Mouse (Mus musculus): ENCODE measurements around the gene Fam110a.
"Not testable (repeated sequence)": the region's sequence is repeated elsewhere in the genome, so short reads cannot be mapped to it uniquely, and the experiment has no call there.

The Fam110a gene

DNA sequence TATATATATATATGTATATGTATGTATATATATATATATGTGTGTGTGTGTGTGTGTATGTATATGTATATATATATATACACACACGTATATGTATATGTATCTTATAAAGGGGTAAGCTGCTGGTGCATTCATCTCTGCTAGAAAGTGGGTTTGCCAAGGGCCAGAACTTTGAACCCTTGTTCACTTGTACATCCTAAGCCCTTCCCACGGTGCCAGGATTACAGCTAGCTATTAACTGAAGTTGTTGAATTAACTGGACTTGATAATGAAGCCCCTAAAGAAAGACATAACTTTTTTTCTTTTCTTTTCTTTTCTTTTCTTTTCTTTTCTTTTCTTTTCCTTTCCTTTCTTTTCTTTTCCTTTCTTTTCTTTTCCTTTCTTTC is 17.2 kb upstream of the Fam110a start:
- DNase-seq (ENCODE audit: low read depth): not testable (repeated sequence)

- peak; percentile 94 for DNase-seq (ENCODE audit: low read depth)
Measured at GRCm38 (mm10) chr2:151996229-151997189, 16.5 kb upstream of the Fam110a start, which contains the start of gene Slc52a3. Slc52a3 (plus strand) TSS chr2:151996511.

- DNase-seq (ENCODE audit: low read depth): peak; percentile 89
Measured at GRCm38 (mm10) chr2:151994350-151995122, 14.5 kb upstream of the Fam110a start.

DNA sequence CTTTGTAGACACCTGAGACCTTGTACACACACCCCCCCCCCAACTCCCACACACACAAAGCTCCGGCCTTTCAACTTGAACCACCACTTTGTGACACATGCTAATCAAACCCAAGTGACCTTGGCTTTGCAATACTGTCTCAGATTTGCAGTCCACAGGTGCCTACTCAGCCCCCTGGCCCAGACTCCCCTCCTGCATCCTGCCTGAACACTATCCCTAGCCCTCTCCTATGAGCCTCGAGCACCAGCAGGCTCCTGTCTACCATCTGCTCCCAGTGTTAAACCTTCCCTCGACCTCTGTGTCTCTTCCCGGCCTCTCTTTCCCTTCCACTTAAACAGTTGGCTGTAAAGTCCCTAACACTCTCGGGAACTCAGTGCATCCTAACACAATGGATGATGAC is 11.4 kb upstream of the Fam110a start:
- no peak for DNase-seq (ENCODE audit: low read depth)

- no peak for DNase-seq (ENCODE audit: low read depth)
Measured at GRCm38 (mm10) chr2:151990985-151991394, 11.0 kb upstream of the Fam110a start.

DNA sequence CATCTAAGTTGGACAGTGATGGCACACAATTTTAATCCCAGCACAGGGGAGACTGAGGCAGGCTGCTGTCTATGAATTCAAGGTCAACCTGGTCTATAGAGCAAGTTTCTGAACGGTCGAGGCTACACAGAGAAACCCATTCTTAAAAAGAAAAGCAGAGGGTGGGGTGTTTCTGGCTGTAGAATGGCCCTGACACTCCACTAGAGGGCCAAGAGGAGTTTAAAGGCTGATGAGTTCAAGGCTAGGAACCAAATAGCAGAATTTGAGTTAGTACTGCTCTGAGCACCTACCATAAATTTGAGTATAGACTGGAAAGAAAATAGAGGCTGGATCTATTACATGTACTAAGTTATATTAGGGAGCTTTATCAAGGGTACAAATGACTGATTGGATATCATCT is 9.0 kb upstream of the Fam110a start:
- no peak for DNase-seq (ENCODE audit: low read depth)

DNA sequence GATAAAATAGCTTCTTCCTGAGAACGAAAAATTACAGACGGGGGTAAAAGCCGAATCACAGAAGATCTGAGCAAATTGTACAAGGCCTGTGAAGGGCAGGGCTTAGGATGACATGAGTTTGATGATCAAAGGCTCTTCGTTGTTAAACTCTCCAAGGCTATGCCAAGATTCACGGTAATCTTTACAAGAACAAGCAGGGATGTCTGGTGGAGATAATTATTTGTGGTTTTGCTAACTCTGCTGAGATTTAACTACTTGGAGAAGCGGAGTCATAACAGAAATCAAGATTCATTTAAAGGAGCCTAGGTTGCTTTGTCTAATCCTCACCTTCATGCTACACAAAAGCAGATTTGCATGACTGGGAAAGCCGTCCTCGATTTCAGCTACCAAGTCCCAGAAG is 6.9 kb upstream of the Fam110a start:
- no peak for DNase-seq (ENCODE audit: low read depth)

DNA sequence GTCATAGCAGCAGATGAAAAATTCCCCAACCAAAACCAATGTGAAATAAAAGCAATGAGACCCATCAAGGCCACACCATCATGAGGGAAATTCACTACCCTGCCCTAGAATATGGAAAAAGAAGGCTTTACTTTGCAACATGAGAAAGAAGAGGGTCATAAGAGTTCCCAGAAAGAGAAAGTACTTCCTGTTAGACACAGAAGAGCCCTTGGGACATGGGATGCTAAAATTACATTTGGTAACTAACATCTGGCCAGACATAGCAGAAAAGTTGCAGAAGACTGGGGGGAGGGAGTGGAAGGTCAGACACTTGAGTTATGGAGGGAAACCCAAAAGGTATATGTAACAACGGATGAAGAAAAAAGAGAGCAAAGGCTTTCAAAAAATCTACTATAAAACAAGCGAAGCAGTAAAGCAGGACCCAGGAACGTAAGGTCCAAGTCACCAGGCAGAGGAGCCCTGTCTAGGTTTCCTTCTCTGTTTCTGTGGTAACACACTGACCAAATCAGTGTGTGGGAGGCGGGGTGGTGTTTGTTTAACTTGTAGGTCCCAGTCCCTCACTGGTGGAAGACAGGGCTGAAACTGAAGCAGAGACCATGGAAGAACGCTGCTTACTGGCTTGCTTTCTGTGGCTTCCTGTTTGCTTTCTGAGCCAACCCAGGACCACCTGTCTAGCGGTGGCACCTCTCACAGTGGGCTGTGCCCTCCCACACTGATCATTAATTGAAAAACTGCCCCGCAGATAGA is 5.6 kb upstream of the Fam110a start:
- no peak for DNase-seq (ENCODE audit: low read depth)

DNA sequence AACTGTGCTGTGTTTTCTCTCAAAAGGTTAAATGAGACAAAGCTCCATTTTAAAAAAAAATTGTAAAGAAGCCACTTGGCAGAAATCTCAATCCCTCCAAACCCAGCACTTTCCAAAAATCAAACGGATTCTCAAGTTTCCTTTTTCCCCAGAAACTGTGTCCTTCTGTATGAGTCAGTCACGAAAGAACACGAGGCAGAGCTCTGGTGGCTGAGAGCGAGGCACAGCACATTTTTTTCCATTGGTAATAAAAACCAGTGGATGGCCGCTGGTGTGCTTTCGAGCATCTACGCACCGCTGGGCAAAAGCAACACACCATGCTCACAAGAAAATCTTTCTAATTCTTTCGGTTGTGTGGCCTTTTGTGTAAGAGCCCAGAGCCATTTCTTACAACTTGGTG is 4.0 kb upstream of the Fam110a start:
- no peak for DNase-seq (ENCODE audit: low read depth)

DNA sequence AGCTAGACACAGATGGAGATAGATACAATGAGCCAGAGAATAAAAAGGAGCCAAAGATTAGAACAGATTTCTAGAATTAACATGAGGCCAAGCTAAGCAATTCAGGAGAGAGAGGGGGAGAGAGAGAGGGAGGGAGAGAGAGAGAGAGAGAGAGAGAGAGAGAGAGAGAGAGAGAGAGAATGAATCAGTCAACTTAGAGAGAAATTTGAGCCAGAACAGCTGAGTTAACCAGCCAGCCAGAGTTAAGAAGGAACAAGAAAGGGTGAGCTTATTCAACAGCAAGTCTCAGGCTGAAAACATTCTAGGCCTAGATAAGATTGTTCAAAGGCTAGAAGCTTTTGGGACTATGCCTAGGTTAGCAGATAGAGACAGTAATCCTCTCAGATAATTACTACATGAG is 2.5 kb upstream of the Fam110a start:
- no peak for DNase-seq (ENCODE audit: low read depth)

DNA sequence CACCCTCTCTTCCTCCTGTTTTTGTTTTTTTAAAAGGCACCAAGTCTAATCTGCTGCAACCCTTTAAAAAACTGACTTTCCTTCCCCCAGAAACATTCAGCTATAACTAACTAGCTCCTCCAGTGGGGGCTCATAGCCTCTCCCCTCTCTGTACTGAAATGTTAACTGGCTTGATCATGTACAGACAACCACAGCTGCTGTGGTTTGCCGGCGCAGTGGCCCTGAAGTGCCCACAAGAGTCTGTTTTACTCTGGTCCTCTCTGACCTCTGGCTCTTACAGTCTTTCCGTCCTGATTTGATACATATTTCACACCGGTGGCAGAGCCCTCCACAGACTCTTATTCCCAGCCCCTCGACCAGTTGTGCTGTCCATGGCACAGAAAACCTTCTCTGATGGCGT is 1.2 kb upstream of the Fam110a start:
- no peak for DNase-seq (ENCODE audit: low read depth)

DNA sequence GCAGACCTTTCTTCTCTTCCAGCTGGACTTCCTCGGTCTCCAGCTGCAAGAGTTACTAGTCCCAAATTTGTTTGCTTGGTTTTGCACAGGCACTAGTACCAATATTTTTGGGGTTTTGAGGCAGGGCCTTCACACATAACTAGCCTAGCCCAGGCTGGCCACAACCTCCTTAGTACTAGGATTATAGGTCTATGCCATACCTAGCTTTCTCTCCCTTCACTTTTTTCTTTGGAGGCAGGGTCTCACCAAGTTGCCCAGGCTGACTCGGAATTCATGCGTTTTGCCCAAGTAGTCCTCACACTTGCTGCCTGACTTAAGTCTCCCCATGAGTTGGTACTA is 305 bp upstream of the Fam110a start:
- DNase-seq (ENCODE audit: low read depth): no peak

GRCm38 (mm10) chr2:151978494-151978893 is 1.5 kb downstream of the Fam110a start:
- no peak for DNase-seq (ENCODE audit: low read depth)

DNA sequence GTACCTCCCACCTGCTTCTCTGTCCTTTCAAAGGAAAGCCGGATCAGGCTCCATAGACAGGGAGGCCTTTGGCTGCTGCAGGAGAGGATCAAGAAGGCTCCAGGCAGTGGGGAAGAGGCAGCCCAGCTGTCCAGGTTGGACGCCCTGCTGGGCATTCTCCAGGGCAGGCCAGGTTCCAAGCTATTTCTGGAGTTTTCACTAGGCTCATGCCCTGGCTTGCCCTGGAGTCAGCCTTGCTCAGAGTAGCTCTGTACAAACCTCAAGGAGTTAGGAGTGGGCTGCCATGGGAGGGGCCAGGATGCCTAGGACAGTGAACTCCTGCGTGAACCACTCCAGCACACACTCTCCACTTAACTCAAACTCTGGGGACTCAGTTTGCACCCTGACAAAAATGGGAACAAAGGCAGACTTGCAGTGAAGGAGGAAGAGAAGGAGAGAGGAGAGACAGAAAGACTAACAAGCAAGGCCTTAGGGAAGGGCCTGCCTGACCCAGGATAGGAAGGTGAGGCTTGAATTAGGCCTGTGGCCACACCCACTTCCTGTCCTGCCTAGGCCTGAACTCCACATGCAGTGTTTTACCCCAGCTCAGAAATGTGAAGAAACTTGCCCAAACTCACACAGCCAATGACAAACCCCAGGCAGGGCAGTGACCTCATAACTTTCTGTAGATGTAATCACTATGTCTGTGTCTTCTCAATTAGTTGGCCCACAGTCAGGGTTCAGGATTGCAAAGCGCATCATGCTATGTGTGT is 2.2 kb downstream of the Fam110a start:
- DNase-seq (ENCODE audit: low read depth): peak; percentile 76

- no peak for DNase-seq (ENCODE audit: low read depth)
Measured at GRCm38 (mm10) chr2:151976067-151976466, 4.0 kb downstream of the Fam110a start.

- DNase-seq (ENCODE audit: low read depth): peak; percentile 61
Measured at GRCm38 (mm10) chr2:151975295-151975694, 4.7 kb downstream of the Fam110a start.

- DNase-seq (ENCODE audit: low read depth): peak; percentile 94
Measured at GRCm38 (mm10) chr2:151973595-151974562, 6.1 kb downstream of the Fam110a start.

DNA sequence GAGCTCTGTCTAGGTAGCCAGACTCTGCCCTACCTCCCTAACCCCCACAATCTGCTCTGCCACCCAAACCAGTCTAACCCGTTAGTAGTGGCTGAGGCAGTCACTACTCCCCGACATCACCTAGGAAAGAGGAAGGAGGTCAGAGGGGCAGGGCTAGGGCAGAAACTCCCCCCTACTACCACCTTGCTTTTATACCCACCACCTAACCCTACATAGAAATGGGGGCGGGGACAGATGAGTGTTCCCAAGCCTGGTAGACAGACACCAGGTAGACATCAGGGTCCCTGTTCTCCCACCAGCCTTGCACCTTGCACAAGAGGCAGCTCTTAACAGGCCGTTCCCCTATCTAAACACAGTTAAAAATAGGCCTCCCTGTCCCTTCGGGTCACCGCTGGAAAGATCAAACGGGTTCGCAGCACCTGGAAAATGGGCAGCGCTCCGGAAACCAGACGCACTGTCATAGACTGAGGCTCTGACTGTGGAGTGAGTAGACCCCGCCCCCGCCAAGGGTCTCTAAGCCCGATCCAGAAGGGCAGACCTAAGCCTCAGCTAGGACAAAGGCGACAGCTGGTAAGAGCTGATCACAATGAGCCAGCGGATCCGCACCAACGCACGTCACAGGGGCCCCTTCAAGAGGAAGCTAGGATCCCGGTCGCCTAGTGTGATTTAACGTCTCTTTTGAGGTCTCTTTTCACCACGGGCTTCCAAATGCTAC is 7.0 kb downstream of the Fam110a start:
- DNase-seq (ENCODE audit: low read depth): peak; percentile 86

DNA sequence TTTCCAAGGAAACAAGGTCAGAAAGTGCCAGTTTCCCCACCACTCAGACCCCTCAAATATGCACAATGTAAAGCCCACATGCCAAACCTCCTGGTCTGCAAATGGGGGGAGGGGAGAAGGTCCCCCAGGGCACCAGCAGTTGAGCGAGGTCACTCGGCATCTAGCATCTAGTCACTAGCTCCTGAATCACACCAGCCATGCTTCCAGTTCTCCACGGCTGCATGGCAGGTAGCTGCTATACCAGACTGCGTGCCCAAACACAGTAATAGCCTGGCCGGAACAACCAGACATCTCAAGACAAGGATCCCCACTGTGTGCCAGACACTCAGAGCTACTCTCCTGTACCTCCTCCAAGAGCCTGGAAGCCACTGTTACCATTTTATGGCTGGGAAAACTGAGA is 8.3 kb downstream of the Fam110a start:
- peak; percentile 24 for DNase-seq (ENCODE audit: low read depth)
